In genomic region chr10:86182183-86182805, GRCm38 (mm10) we compare ENCODE assay signal across 8 mouse cellular contexts.
DNase-seq lines count a peak whose midpoint lies in the region; ATAC-seq and TF ChIP-seq lines count a peak whose summit lies in the region.

No protein-coding gene starts in this region.

- no peak overlapping the region for H3K4me2 ChIP-seq in forebrain, embryonic 15.5 days (replicated peaks)
- no peak overlapping the region for H3K4me2 ChIP-seq in lung, embryonic 14.5 days

- TF ChIP-seq POLR2A in testis, adult 2 months (IDR thresholded peaks at IDR 0.05; ENCODE audit: control insufficient read depth, low read depth, low read length) = no peak

- no peaks in the 10 kb centered on the region for H3K27me3 ChIP-seq in forebrain, embryonic 10.5 days (ENCODE audit: poor library complexity, severe bottlenecking)
- no peaks in the 10 kb centered on the region for H3K27me3 ChIP-seq in forebrain, embryonic 15.5 days
- H3K27me3 ChIP-seq in embryonic facial prominence, embryonic 10.5 days (replicated peaks; ENCODE audit: low read depth, poor library complexity, severe bottlenecking) = no peaks in the 10 kb centered on the region
- H3K27me3 ChIP-seq in lung, embryonic 14.5 days (ENCODE audit: insufficient read depth, low read length) = no peaks in the 10 kb centered on the region
- H3K27me3 ChIP-seq in testis, adult 2 months (ENCODE audit: control insufficient read depth, insufficient read depth, low read length) = no peaks in the 10 kb centered on the region

- no peaks in the 10 kb centered on the region for H3K36me3 ChIP-seq in forebrain, embryonic 10.5 days (replicated peaks)
- no peaks in the 10 kb centered on the region for H3K36me3 ChIP-seq in forebrain, embryonic 15.5 days
- H3K36me3 ChIP-seq in embryonic facial prominence, embryonic 10.5 days (replicated peaks) = no peaks in the 10 kb centered on the region
- H3K36me3 ChIP-seq in lung, embryonic 14.5 days (ENCODE audit: insufficient read depth) = no peaks in the 10 kb centered on the region
- no peaks in the 10 kb centered on the region for H3K36me3 ChIP-seq in testis, adult 2 months (ENCODE audit: control insufficient read depth, insufficient read depth, low read length)

- no peaks in the 10 kb centered on the region for H3K9me3 ChIP-seq in forebrain, embryonic 10.5 days
- no peaks in the 10 kb centered on the region for H3K9me3 ChIP-seq in forebrain, embryonic 15.5 days
- no peaks in the 10 kb centered on the region for H3K9me3 ChIP-seq in embryonic facial prominence, embryonic 10.5 days
- no peaks in the 10 kb centered on the region for H3K9me3 ChIP-seq in lung, embryonic 14.5 days (ENCODE audit: low read depth, low read length)

- H3K9ac ChIP-seq in forebrain, embryonic 15.5 days (replicated peaks) = no peak overlapping the region
- no peak overlapping the region for H3K9ac ChIP-seq in lung, embryonic 14.5 days

- DNase-seq in forebrain, embryonic 10.5 days (ENCODE audit: extremely low spot score, low spot score) = peak; percentile 33
- peak; percentile 32 for DNase-seq in 3134 (ENCODE audit: extremely low read depth, insufficient read length, low spot score)
- DNase-seq in adrenal gland, postnatal 4 days (ENCODE audit: low spot score in 2 of 2) = peak; percentile 11 to 51
- DNase-seq in embryonic facial prominence, embryonic 10.5 days (ENCODE audit: low spot score) = peak; percentile 70
- DNase-seq in induced T-regulatory cell, adult 2 months (ENCODE audit: low read depth) = peak; percentile 35
- peak; percentile 74 for DNase-seq in lung, embryonic 14.5 days

- no peak for ATAC-seq in forebrain, embryonic 15.5 days (replicated peaks)
- ATAC-seq in lung, embryonic 14.5 days (ENCODE audit: insufficient read depth) = no peak; the same call in 1 of the 2 replicates

- H3K4me1 ChIP-seq in forebrain, embryonic 10.5 days = peaks cover 13% of the 10 kb centered on the region
- no peaks in the 10 kb centered on the region for H3K4me1 ChIP-seq in forebrain, embryonic 15.5 days
- peaks cover 16% of the 10 kb centered on the region for H3K4me1 ChIP-seq in embryonic facial prominence, embryonic 10.5 days
- H3K4me1 ChIP-seq in lung, embryonic 14.5 days (ENCODE audit: insufficient read depth) = no peaks in the 10 kb centered on the region
- no peaks in the 10 kb centered on the region for H3K4me1 ChIP-seq in testis, adult 2 months (ENCODE audit: control insufficient read depth, insufficient read depth, low read length)

- H3K27ac ChIP-seq in forebrain, embryonic 10.5 days = no peak overlapping the region
- H3K27ac ChIP-seq in forebrain, embryonic 15.5 days (replicated peaks) = no peak overlapping the region
- no peak overlapping the region for H3K27ac ChIP-seq in embryonic facial prominence, embryonic 10.5 days (replicated peaks)
- H3K27ac ChIP-seq in lung, embryonic 14.5 days (ENCODE audit: low read depth) = no peak overlapping the region
- H3K27ac ChIP-seq in testis, adult 2 months (ENCODE audit: control insufficient read depth, insufficient read depth, low read depth, low read length) = no peak overlapping the region

- 44% methylated on average over 3 of the region's 3 CpGs for WGBS in forebrain, embryonic 10.5 days
- WGBS in forebrain, embryonic 15.5 days = 34% methylated on average over 3 of the region's 3 CpGs
- 36% methylated on average over 3 of the region's 3 CpGs for WGBS in embryonic facial prominence, embryonic 10.5 days
- WGBS in lung, embryonic 14.5 days = 50% methylated on average over 3 of the region's 3 CpGs

- H3K4me3 ChIP-seq in forebrain, embryonic 10.5 days = no peak overlapping the region
- H3K4me3 ChIP-seq in forebrain, embryonic 15.5 days = no peak overlapping the region
- H3K4me3 ChIP-seq in embryonic facial prominence, embryonic 10.5 days = no peak overlapping the region
- H3K4me3 ChIP-seq in lung, embryonic 14.5 days (ENCODE audit: low read depth, low read length) = no peak overlapping the region
- H3K4me3 ChIP-seq in testis, adult 2 months (ENCODE audit: control insufficient read depth, low read depth, low read length) = no peak overlapping the region

- peak; percentile 76 for TF ChIP-seq CTCF in lung, embryonic 14.5 days (IDR thresholded peaks at IDR 0.05; ENCODE audit: low read depth)
- peak; percentile 53; the same call in 1 of the 2 replicates for TF ChIP-seq CTCF in testis, adult 2 months (IDR thresholded peaks at IDR 0.05; ENCODE audit: control insufficient read depth, insufficient read depth, insufficient replicate concordance, low read depth, low read length)
